Mouse (Mus musculus): ENCODE measurements around the gene Btf3.

DNA sequence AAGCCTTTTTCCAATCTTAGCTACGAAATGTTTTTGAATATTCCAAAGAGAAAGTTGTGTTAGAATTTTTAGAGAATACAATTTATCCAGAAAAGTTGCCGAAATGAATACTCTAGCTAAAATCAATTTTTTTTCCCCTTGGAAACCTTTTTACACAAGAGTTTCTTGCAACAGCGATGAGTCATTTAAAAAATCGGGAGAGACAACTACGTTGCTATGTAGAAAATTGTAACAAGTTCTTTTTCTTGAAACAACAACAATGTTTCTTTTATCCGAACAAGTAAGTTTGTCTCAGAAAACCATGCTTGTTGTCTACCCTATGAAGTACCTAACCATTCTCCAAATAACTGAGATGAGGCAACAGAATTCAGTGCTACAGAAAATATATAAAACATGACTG lies 1.1 kb upstream of the Btf3 start:
- TF ChIP-seq CTCF (IDR thresholded peaks at IDR 0.05; ENCODE audit: extremely low read depth, insufficient read depth, low read length) (no peak), POLR2A (IDR thresholded peaks at IDR 0.05; ENCODE audit: extremely low read depth, insufficient read depth, low read length) (no peak)
